In the genomic region with DNA sequence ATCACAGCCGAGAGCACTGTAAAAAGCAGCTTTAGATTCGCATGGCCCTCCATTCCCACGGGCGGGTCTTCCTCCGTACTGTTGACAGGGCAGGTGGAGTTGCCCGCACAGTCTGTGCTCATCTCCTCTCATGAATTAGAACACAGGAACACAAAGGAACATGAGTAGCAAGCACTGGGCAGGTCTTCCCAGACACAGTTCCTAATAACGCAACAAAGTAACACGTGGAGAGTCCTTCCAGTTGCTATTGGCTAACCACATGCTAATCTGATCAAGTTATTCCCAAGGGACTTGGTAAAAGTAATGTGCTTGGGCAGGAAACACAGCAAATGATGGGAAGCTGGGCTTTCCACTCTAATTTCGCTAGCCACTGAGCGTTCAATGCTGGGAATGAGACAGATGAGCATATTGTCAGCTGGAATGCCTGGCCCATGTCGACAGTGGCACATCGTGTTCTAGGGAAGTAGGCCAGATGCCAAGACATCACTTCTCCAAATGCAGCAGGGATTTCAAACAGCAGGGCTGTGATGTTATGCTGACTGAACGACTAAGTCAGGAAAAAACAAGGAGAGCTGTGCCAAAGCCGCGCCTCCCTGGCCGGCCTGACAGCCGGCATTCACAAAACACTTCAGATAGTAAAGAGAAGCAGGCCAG, we compare ENCODE assay signal across 9 mouse cellular contexts. TPM values are rescaled to one million over a fixed set of nuclear protein-coding genes. Genes with fewer than 3 reads are reported as not detected.
DNase-seq lines count a peak whose midpoint lies in the region; ATAC-seq and TF ChIP-seq lines count a peak whose summit lies in the region.
"Had no signal": no experiment of that assay in that cellular context is flagged by ENCODE, and none has a peak within 500 bp of the region (broad histone marks: within the 10 kb centered on the region; RNA-seq: fewer than 3 reads in every experiment).

A gene (minus strand): TSS at position 293 of the 654 bp plus-strand sequence.

- 64% methylated on average over 17 of the region's 17 CpGs for WGBS in hindbrain, embryonic 13.5 days
- 70% methylated on average over 17 of the region's 17 CpGs for WGBS in hindbrain, embryonic 12.5 days
- WGBS in heart, adult 2 months = 8% methylated on average over 17 of the region's 17 CpGs
- WGBS in kidney, postnatal 0 days = 58% methylated on average over 17 of the region's 17 CpGs
- 33% methylated on average over 17 of the region's 17 CpGs for WGBS in limb, embryonic 15.5 days

- H3K4me2 ChIP-seq in hindbrain, embryonic 13.5 days = no peak within 1 kb of the TSS
- H3K4me2 ChIP-seq in hindbrain, embryonic 12.5 days (replicated peaks) = no peak within 1 kb of the TSS
- no peak within 1 kb of the TSS for H3K4me2 ChIP-seq in kidney, postnatal 0 days (ENCODE audit: low read length)
- H3K4me2 ChIP-seq in limb, embryonic 15.5 days = peak within 1 kb of the TSS; percentile 29

- no peaks in the 10 kb centered on the region for H3K9me3 ChIP-seq in hindbrain, embryonic 13.5 days
- H3K9me3 ChIP-seq in hindbrain, embryonic 12.5 days (replicated peaks) = no peaks in the 10 kb centered on the region
- no peaks in the 10 kb centered on the region for H3K9me3 ChIP-seq in kidney, postnatal 0 days (replicated peaks; ENCODE audit: low read length)
- no peaks in the 10 kb centered on the region for H3K9me3 ChIP-seq in limb, embryonic 15.5 days

- H3K9ac ChIP-seq in hindbrain, embryonic 13.5 days = no peak within 1 kb of the TSS
- H3K9ac ChIP-seq in hindbrain, embryonic 12.5 days = no peak within 1 kb of the TSS
- peak within 1 kb of the TSS; percentile 41 for H3K9ac ChIP-seq in heart, adult 2 months (ENCODE audit: low read depth, low read length)
- no peak within 1 kb of the TSS for H3K9ac ChIP-seq in kidney, postnatal 0 days (ENCODE audit: low read depth, low read length)
- H3K9ac ChIP-seq in limb, embryonic 15.5 days = no peak within 1 kb of the TSS

- intact Hi-C loops in heart, adult 2 months (cut with DNase I) = no loop called here

- ATAC-seq in hindbrain, embryonic 13.5 days (ENCODE audit: low FRiP score) = peak; percentile 74
- no peak for ATAC-seq in hindbrain, embryonic 12.5 days (ENCODE audit: low FRiP score)
- ATAC-seq in kidney, postnatal 0 days (replicated peaks; ENCODE audit: low FRiP score, low read depth) = no peak
- peak; percentile 69 for ATAC-seq in limb, embryonic 15.5 days (ENCODE audit: insufficient number of reproducible peaks, low FRiP score, low TSS enrichment, low read depth)

- peak; percentile 68 for TF ChIP-seq POLR2A in heart, adult 2 months (IDR thresholded peaks at IDR 0.05; ENCODE audit: insufficient read depth, low read depth, low read length)

- H3K36me3 ChIP-seq in hindbrain, embryonic 13.5 days = no peaks in the 10 kb centered on the region
- no peaks in the 10 kb centered on the region for H3K36me3 ChIP-seq in hindbrain, embryonic 12.5 days
- H3K36me3 ChIP-seq in heart, adult 2 months (ENCODE audit: control insufficient read depth, insufficient read depth, low read length) = peaks cover 8% of the 10 kb centered on the region
- no peaks in the 10 kb centered on the region for H3K36me3 ChIP-seq in kidney, postnatal 0 days (ENCODE audit: insufficient read depth, low read length)
- H3K36me3 ChIP-seq in limb, embryonic 15.5 days = no peaks in the 10 kb centered on the region

- H3K4me1 ChIP-seq in hindbrain, embryonic 13.5 days (replicated peaks) = peaks cover 15% of the 10 kb centered on the region
- H3K4me1 ChIP-seq in hindbrain, embryonic 12.5 days = 0 out of 2 replicates have a peak, but pooled peaks cover 5% of the 10 kb centered on the region
- peaks cover 22% of the 10 kb centered on the region for H3K4me1 ChIP-seq in heart, adult 2 months (ENCODE audit: control insufficient read depth, insufficient read depth, low read length)
- H3K4me1 ChIP-seq in kidney, postnatal 0 days (replicated peaks; ENCODE audit: insufficient read depth, low read length) = no peaks in the 10 kb centered on the region
- peaks cover 15% of the 10 kb centered on the region; the same call in 1 of the 2 replicates for H3K4me1 ChIP-seq in limb, embryonic 15.5 days

- H3K27ac ChIP-seq in hindbrain, embryonic 13.5 days = 0 out of 2 replicates have a peak within 1 kb of the TSS, but pooled peaks have one; percentile 26
- H3K27ac ChIP-seq in hindbrain, embryonic 12.5 days = no peak within 1 kb of the TSS
- peak within 1 kb of the TSS; percentile 86 for H3K27ac ChIP-seq in heart, adult 2 months
- 0 out of 2 replicates have a peak within 1 kb of the TSS, but pooled peaks have one; percentile 25 for H3K27ac ChIP-seq in kidney, postnatal 0 days
- peak within 1 kb of the TSS; percentile 62 for H3K27ac ChIP-seq in limb, embryonic 15.5 days

- peak; percentile 85 for DNase-seq in brain, adult 2 months (ENCODE audit: low read depth, low spot score)
- DNase-seq in heart, adult 2 months = peak; percentile 87 to 93
- peak; percentile 76 for DNase-seq in kidney, postnatal 0 days (ENCODE audit: low spot score)
- DNase-seq in right cerebral cortex, postnatal 25 days = peak; percentile 48
- DNase-seq in natural killer cell, adult 2 months (ENCODE audit: low spot score in 2 of 2) = no peak

- TF ChIP-seq CTCF in heart, adult 2 months (IDR thresholded peaks at IDR 0.05) = no peak
- TF ChIP-seq CTCF in kidney, postnatal 0 days (IDR thresholded peaks at IDR 0.05; ENCODE audit: low read depth) = no peak

- no peaks in the 10 kb centered on the region for H3K79me2 ChIP-seq in heart, adult 2 months (replicated peaks; ENCODE audit: control insufficient read depth, insufficient read depth, low read length)

- no peak within 1 kb of the TSS for H3K4me3 ChIP-seq in hindbrain, embryonic 13.5 days
- H3K4me3 ChIP-seq in hindbrain, embryonic 12.5 days = no peak within 1 kb of the TSS
- peak within 1 kb of the TSS; percentile 61 for H3K4me3 ChIP-seq in heart, adult 2 months
- H3K4me3 ChIP-seq in kidney, postnatal 0 days (replicated peaks; ENCODE audit: low read depth, low read length) = no peak within 1 kb of the TSS
- H3K4me3 ChIP-seq in limb, embryonic 15.5 days = no peak within 1 kb of the TSS

- H3K27me3 ChIP-seq in hindbrain, embryonic 13.5 days = no peaks in the 10 kb centered on the region
- no peaks in the 10 kb centered on the region for H3K27me3 ChIP-seq in hindbrain, embryonic 12.5 days
- no peaks in the 10 kb centered on the region for H3K27me3 ChIP-seq in heart, adult 2 months (ENCODE audit: control insufficient read depth, insufficient read depth, low read length)
- no peaks in the 10 kb centered on the region for H3K27me3 ChIP-seq in kidney, postnatal 0 days (ENCODE audit: insufficient read depth, low read length)
- no peaks in the 10 kb centered on the region for H3K27me3 ChIP-seq in limb, embryonic 15.5 days

- TF ChIP-seq EP300 in heart, adult 2 months (IDR thresholded peaks at IDR 0.05; ENCODE audit: insufficient read depth, low read depth, low read length) = peak; percentile 100

RNA-seq across cellular contexts. Expression of the gene that starts here (rescaled TPM):
- polyA plus RNA-seq in hindbrain, embryonic 13.5 days (2015; fragmentation: Nextera tagmentation; extraction: Ambion mirVana) = 0.30 and 0.43 TPM in 2 replicates
- polyA plus RNA-seq in hindbrain, embryonic 12.5 days (2016; fragmentation: Nextera tagmentation; extraction: Ambion mirVana) = 0.21 and 0.26 TPM in 2 replicates
- total RNA-seq in heart, adult 2 months (2021) = 1 to 10 TPM; 6.3 to 8.3 TPM
- 3.9 and 4.1 TPM in 2 replicates for polyA plus RNA-seq in heart, adult 2 months (2012; rRNA removed)
- 0.27 and 0.39 TPM in 2 replicates for polyA plus RNA-seq in kidney, postnatal 0 days (2015; fragmentation: Nextera tagmentation; extraction: Ambion mirVana)
- 8.4 and 9.1 TPM in 2 replicates for polyA plus RNA-seq in limb, embryonic 15.5 days (2015; fragmentation: Nextera tagmentation; extraction: Ambion mirVana)
- total RNA-seq: hematopoietic stem cell, adult 5-6 weeks had no signal

Comparison
In these comparisons a context has a peak if more than half of its experiments do, and no peak if none do; other contexts are left out.
1. Peak in ATAC-seq and H3K27ac ChIP-seq in hindbrain, embryonic 13.5 days; RNA of the gene not detected or under 1 TPM.
2. Peak in DNase-seq and H3K27ac ChIP-seq in kidney, postnatal 0 days; RNA of the gene not detected or under 1 TPM.
3. DNase-seq: peak in brain, adult 2 months (single experiment), heart, adult 2 months (2 of 2) and right cerebral cortex, postnatal 25 days (single experiment); none in natural killer cell, adult 2 months (0 of 2).